Comparison of ENCODE assay signal across 8 mouse cellular contexts in the genomic region with DNA sequence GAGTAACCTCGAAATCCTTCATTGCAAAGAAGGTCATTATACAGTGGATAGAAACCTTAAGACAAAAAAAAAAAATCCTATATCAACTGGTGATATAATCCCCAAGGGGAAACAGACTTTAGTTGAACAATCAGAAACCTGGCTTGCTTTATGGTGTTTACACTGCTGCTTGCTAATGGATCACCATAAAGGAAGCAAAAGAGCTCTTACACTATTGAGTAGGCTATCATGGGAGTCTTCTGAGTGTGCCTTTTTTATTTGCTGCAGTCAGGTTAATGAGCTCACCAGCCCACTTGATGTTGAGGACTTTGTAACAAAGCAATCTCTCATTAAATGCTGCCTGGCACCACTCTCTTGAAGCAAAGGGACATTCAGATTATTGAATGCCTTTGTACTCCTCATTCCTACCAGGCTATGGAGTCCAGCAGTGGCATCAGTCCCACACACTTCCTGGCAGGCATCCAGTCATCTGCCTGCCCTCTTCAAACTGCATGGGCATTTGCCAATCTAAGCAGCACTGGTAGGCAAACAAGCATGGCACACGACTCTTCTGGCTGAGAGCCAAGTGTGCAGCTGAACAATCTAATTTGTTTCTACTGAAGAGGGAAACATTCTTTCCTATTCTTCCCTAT.
DNase-seq lines count a peak whose midpoint lies in the region; ATAC-seq lines count a peak whose summit lies in the region.

No protein-coding gene starts in this region.

- no peaks in the 10 kb centered on the region for H3K27me3 ChIP-seq in heart, embryonic 11.5 days (ENCODE audit: control insufficient read depth, insufficient read depth, low read length)
- H3K27me3 ChIP-seq in hindbrain, embryonic 15.5 days = no peaks in the 10 kb centered on the region
- H3K27me3 ChIP-seq in neural tube, embryonic 15.5 days (replicated peaks) = peaks cover 4% of the 10 kb centered on the region; the same call in 1 of the 2 replicates

- WGBS in heart, embryonic 11.5 days (ENCODE audit: insufficient replicate concordance) = 50% methylated on average over 2 of the region's 2 CpGs
- WGBS in hindbrain, embryonic 15.5 days = 42% methylated on average over 2 of the region's 2 CpGs
- WGBS in neural tube, embryonic 15.5 days = 45% methylated on average over 2 of the region's 2 CpGs

- peak; percentile 96 for DNase-seq in heart, adult 11 months
- DNase-seq in cerebellum, postnatal 36 days = peak; percentile 75 to 78
- DNase-seq in left cerebral cortex, adult 8-10 months (ENCODE audit: low spot score in 2 of 2) = peak; percentile 17 to 66
- no peak for DNase-seq in spleen, postnatal 14 days (ENCODE audit: low spot score in 2 of 2)
- no peak for DNase-seq in gastrocnemius, adult 18-20 months (ENCODE audit: low spot score)

- no peak overlapping the region for H3K4me3 ChIP-seq in heart, embryonic 11.5 days (ENCODE audit: low read depth, low read length)
- no peak overlapping the region for H3K4me3 ChIP-seq in hindbrain, embryonic 15.5 days
- no peak overlapping the region for H3K4me3 ChIP-seq in neural tube, embryonic 15.5 days (replicated peaks)

- no peak overlapping the region for H3K4me2 ChIP-seq in heart, embryonic 11.5 days
- H3K4me2 ChIP-seq in hindbrain, embryonic 15.5 days = no peak overlapping the region
- H3K4me2 ChIP-seq in neural tube, embryonic 15.5 days = no peak overlapping the region

- no peaks in the 10 kb centered on the region for H3K4me1 ChIP-seq in heart, embryonic 11.5 days (ENCODE audit: control insufficient read depth, insufficient read depth, low read length)
- peaks cover 6% of the 10 kb centered on the region for H3K4me1 ChIP-seq in hindbrain, embryonic 15.5 days (replicated peaks)
- H3K4me1 ChIP-seq in neural tube, embryonic 15.5 days = peaks cover 8% of the 10 kb centered on the region

- no peaks in the 10 kb centered on the region for H3K9me3 ChIP-seq in heart, embryonic 11.5 days (replicated peaks; ENCODE audit: control insufficient read depth, low read length)
- no peaks in the 10 kb centered on the region for H3K9me3 ChIP-seq in hindbrain, embryonic 15.5 days
- H3K9me3 ChIP-seq in neural tube, embryonic 15.5 days (replicated peaks) = no peaks in the 10 kb centered on the region

- no peak overlapping the region for H3K27ac ChIP-seq in heart, embryonic 11.5 days (ENCODE audit: low read depth, low read length)
- peak overlapping the region; percentile 54 for H3K27ac ChIP-seq in hindbrain, embryonic 15.5 days (replicated peaks)
- peak overlapping the region; percentile 46 for H3K27ac ChIP-seq in neural tube, embryonic 15.5 days (replicated peaks)

- ATAC-seq in heart, embryonic 11.5 days (replicated peaks; ENCODE audit: insufficient number of reproducible peaks, low FRiP score, low TSS enrichment) = no peak
- ATAC-seq in hindbrain, embryonic 15.5 days (ENCODE audit: low FRiP score, low read depth) = peak; percentile 89
- ATAC-seq in neural tube, embryonic 15.5 days (ENCODE audit: low FRiP score) = peak; percentile 51

- no peaks in the 10 kb centered on the region for H3K36me3 ChIP-seq in heart, embryonic 11.5 days (ENCODE audit: control insufficient read depth, insufficient read depth, low read length)
- H3K36me3 ChIP-seq in hindbrain, embryonic 15.5 days = no peaks in the 10 kb centered on the region
- no peaks in the 10 kb centered on the region for H3K36me3 ChIP-seq in neural tube, embryonic 15.5 days

- no peak overlapping the region for H3K9ac ChIP-seq in heart, embryonic 11.5 days (ENCODE audit: low read depth, low read length)
- H3K9ac ChIP-seq in hindbrain, embryonic 15.5 days = no peak overlapping the region
- no peak overlapping the region for H3K9ac ChIP-seq in neural tube, embryonic 15.5 days (replicated peaks)

Comparison
In these comparisons a context has a peak if more than half of its experiments do, and no peak if none do; other contexts are left out.
1. DNase-seq: peak in heart, adult 11 months (single experiment), cerebellum, postnatal 36 days (2 of 2) and left cerebral cortex, adult 8-10 months (2 of 2); none in spleen, postnatal 14 days (0 of 2) and gastrocnemius, adult 18-20 months (single experiment).